Mouse (Mus musculus) adipocyte (in vitro differentiated cells): ENCODE results near the gene Slc38a9.
A peak's percentile ranks its signal among the peaks of the same experiment; 100 is the strongest.
"Not testable (repeated sequence)": the region's sequence is repeated elsewhere in the genome, so short reads cannot be mapped to it uniquely, and the experiment has no call there.

Experiments
- DNase-seq: peaks from one replicate; pipeline ENCODE4 v3.0.0-alpha.2; 2016; ENCODE audit warnings: low spot score

Gene Slc38a9

DNA sequence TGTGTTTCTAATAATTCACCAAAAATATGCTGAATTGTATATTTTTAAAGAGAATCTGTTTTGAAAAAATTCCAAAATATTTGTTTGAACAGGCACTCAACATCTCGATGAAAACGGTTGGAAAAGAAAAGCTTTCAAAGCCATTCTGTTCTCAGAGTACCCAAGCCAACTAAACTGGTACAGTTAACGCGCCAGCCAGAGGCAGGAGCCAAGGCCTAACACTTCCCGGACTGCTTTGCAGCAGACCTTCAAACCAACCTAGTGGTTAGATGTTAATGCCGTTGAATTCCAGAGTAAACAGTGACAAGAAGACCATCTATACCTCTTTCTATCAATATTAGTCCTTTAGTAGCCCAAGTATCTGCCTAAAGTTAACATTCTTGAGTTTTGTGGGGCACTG is 23.4 kb downstream of the Slc38a9 start:
- DNase-seq: no peak

DNA sequence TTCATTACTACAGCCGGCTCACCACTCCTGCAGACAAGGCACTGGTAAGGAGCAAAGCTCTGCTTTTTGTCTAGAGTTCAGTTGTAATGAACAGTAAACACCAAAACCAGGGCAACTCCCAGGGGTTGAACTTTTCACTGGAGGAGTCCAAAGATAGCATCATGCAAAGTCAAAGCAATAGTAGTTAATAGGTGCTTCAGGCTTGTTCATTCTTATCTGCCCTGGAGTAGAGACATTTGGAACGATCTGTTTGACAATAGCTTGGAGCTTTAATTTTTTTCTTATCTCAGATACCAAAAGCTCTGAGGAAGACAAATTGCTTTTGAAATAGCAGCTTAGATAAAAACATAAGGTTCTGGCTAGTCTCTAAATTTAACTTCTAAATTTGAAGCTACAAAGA is 25.6 kb downstream of the Slc38a9 start:
- DNase-seq: no peak

DNA sequence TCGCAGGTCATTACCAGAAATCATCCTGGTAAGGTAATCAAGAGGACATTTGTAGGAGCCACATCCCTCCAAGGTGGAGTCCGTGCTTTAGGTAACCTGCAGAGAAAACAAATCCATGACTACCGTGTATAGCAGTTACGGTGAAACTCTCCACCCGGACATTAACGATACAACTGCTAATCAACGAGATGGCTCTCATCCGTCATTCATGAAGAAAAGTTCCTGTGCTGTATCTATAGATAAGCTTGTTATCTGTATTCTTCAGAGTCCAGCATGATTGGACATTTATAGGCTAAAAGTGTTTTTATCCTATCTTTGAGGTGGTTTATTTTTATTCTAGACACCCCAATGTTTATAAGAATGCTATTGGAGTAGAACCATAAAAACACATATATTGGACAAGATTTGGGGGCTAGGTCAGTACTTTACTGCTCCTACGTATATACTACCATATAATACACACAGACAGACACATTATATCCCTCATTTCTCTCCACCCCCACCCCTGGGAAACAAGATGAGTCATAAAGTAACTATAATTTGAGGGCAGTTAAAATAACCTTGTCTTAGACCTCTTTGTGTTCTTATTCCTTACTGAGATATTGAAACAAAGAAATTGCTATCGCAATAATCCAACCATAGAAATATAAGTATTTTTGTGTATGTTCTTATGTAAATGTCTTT is 32.5 kb downstream of the Slc38a9 start:
- DNase-seq: no peak

DNA sequence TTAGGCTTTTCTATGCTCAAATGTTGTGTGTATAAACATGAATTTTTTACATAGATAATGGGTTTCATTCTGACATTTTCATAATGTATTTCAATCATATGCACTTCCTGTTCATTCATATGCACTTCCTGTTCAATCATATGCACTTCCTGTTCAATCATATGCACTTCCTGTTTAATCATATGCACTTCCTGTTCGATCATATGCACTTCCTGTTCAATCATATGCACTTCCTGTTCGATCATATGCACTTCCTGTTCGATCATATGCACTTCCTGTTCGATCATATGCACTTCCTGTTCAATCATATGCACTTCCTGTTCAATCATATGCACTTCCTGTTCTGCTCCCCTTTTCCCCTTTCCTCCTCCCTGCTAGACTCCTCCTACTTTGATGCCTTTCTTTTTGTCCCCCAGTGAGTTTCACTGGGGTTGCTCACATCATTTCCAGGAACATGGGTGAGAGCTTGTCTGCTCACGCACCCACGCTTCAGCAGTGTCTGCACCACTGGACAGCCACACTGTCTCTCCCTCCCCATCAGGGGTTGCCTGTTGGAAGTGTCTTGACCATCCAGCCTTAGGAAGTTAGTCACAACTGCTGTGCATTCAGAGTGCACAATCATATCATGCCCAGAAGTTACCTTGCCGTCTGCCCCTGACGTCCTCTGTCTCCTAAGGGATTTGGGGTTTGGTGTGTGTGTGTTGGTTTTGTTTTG is 35.1 kb downstream of the Slc38a9 start:
- no peak for DNase-seq

DNA sequence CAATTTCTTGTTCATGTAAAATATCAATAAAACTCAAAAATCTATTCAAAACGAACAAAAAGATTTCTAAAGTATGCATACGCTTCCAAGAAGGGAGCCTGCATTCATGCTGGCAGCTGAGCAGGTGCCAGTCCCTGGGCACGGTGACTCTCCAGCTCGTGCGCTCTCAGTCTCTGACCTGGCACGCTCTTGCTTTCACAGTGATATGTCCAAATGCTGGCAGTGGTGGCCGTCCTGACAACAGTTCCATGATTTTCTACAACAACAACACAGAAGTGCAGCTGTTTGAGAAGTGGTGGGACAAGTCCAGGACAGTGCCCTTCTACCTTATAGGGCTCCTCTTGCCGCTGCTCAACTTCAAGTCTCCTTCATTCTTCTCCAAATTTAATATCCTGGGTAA is 40.7 kb downstream of the Slc38a9 start:
- no peak for DNase-seq

DNA sequence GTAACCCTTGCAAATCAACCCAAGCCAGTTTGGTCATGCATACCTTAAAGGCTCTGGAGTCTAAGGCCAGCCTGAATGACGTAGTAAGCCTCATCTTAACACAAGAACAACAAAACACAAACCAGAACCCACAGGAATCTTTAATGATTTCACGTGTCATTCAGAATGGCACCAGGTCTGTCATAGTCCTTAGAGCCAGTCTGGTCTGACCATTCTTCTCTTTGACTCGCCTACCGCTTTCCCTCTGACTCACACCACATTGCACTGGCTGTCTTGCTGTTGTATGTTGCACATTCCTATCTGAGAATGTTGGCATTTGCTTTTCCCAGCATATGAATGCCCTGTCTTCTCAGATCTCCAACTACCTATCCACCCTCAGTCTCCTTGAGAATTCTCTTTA is 45.8 kb downstream of the Slc38a9 start:
- no peak for DNase-seq

DNA sequence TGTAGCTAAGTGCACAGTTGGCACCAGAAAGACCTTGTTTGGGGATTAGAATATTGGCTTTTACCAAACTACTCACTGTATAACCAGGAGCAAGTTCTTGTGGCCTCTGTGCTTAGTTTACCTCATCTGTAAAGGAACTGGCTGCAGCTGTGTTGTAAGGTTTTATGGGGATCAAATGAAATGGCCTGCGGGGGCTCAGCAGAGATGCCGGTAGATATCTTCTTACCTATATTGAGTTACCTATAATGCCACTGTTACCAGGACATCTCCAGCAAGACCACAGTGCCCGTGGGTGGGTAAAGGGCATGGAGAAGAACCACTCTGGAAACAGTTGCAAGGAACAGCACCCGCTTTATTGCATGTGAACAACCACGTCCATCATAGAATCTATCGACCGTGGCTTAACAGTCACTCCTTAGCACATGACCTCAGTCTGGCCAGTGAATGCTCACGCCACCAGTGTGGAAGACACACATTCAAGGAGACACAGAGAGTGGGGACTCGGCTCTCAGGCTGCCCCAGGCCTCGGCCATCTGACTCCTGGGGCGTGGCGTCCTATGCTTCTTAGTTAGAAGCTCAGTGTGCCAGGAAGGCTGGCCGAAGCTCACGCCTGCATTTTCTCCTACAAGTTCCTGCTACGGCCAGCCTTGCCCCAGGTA is 59.7 kb downstream of the Slc38a9 start:
- DNase-seq: no peak

DNA sequence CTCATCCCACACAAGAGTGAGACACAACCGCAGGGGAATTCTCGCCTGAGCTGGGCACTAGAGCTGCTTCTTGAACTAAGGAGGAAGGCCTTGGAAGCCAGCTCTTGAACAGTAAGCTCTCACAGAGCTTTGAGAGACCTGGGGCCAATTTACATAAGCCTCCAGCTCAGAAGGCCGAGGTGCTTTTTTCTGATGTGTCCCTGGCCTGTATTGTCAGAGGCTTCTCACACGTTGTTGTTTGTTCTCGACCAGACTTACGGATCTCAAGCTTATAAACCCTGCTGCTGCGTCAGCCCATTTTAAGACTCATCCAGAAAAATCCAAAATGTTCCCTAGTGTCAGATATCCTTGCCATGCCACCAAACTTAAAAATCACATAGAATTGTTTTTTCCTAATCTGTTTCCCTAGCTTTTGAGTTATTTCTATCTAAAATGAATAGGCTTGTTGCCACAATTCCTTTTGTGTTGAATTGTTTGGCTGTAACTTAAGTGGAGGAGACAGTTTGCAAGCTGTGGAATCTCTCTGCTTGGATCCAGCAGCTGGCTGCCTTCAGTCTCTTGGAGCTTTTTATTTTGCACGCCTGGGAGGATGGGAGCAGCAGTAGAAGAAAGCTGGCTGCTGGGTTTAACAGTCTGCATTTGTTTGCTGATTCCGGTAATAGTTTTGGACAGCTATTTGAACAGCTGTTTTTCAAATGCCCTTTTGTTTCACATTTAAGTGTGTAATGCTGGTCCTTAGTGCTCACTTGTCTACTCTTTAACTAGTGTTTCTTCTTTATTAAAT is 61.6 kb downstream of the Slc38a9 start:
- peak; percentile 13 for DNase-seq

DNA sequence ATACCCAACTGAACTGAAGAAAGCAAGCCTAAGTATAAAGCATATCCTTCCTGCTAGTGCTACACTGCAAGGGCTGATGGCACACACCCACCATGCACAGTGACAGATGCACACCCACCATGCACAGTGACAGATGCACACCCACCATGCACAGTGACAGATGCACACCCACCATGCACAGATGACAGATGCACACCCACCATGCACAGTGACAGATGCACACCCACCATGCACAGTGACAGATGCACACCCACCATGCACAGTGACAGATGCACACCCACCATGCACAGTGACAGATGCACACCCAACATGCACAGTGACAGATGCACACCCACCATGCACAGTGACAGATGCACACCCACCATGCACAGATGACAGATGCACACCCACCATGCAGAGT is 63.7 kb downstream of the Slc38a9 start:
- DNase-seq: not testable (repeated sequence)

DNA sequence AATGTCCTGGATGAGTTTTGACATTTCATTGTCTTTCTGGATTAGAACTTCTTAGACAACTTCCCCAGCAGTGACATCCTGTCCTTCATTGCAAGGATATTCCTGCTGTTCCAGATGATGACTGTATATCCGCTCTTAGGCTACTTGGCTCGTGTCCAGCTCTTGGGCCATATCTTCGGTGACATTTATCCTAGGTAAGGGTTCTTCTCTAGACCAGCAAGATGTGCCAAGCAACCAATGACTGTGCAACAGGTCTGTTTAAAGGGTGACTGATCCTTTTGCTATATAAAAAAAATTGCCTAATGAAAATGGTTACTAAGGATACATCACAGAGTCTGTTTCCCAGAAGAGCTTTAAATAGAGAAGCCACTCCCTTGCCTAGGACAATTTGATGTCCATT is 65.5 kb downstream of the Slc38a9 start:
- DNase-seq: peak; percentile 25

DNA sequence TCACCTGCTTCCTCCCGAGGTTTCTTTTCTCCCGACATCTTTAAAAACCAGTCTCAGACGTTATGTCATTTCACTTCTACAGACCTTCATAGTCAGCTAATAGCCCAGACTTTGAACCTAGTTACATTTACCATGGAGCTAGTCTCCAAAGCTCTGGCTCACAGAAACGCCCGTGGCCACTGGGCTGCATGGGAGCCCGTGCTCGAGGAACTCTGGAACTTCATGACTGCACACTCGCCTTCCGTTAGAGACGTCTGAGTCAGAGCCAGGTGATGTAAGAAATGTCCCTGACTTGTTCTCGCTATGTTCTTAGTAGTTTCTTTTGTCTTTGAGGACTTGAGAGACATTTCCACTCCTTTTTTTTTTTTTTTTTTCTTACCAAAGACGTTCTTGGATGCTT is 72.8 kb downstream of the Slc38a9 start:
- DNase-seq: no peak

DNA sequence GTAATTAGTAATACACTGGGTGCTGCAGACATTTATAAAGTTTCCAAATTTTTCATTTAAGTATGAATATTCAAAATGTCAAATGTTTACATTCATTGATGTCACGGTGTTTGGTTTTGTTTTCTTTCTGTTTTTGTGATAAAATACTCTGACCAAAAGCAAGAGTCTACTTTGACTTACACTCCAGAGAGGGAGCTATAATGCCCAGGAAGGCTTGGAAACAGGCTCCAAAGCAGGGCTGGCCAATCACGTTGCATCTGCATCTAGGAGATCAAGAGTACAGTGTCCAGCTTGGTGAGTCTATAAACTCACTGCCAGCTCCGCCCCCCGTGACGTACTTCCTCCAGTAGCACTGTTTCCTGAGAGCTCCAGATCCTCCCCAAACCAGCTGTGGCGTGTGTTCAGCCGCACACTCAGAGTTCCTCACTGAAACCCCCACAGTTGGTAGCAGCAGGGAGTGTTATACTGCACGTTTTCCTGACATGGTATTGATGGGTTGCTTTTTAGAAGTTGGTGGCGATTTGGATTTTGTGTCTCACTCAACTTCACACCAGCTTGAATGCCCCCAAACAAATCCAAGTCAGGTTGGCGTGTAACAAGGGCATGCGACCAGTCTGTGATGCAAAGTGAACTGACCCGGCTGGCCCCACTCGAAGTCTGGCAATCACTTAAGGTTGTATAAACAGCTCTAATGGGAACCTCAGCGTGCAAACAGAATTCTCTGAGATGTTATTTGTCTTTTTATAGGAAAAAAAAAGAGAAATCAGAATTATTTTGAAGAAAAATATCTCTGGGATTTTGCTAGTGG is 74.6 kb downstream of the Slc38a9 start:
- no peak for DNase-seq

DNA sequence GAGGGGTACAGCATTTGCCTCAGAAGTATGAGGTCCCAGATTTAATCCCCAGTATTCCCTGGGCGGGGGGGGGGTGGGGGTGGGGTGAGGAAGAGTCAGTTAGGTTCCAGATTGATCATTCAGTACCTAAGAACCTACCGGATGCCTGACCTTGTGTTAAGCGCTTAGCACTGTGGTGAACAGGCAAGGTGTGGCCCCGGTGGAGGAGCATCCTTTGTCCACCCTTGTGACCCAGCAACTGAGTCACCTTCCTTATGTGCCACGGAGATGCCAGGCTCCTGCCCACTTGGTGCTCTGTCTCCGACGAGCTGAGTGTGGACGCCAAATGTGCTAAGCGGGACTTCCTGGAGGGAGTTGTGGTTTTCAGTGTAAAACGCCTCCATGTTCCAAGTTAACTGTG is 75.9 kb downstream of the Slc38a9 start:
- DNase-seq: no peak

DNA sequence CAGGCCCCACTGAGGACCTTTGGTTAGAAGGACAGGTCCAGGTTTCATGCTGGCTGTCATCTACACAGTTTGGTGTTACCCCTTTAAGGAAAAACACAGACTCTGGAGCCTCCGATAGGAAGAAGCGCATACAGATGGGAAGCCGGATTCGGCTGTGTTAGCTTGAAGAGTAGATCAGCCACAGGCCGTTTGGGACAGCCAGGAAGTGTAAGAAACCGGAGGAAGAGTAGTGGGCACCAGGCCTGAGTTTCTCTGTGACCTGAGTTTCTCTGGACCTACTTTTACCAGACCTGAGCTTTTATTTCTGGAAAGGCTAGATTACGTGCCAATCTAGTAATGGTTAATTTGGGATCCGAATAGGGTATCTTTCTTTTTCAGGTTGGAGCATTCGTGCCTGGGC is 76.6 kb downstream of the Slc38a9 start:
- no peak for DNase-seq

DNA sequence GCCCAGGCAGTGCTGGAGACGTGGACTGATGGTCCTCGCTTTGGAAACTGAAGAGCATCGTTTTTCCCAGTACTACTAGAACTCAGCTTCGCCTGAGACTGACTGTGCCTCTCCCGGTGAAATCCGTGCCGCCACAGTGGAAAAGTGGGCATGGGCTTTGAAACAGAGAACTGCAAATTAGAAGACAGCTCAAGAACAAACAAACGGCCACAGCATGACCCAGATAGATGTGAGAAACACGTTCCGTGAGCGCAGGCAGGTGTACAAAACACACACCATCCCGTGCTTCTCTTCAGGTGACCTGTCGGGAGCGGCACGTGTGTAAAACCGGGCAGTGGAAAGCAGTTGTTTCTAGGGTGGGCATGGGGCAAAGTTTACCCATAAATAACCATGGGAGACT is 77.5 kb downstream of the Slc38a9 start:
- no peak for DNase-seq

DNA sequence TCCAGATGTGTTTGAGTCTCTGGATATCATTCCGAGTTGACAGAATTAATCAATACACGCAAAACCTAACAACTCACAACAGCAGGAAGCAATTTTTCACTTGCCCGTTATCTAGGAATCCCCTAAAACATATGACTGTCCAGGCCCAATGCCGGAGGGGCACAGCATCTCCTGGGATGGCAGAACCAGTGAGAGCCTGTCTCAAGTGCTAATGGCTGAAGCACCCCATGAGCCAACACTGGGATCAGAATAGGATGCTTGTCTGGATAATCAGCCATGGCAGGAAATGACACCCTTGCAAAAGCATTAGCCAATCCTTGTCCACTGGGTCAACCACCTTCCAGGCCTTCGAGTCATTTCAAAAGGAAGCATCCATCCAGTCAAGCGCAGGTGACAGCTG is 79.5 kb downstream of the Slc38a9 start:
- DNase-seq: no peak

DNA sequence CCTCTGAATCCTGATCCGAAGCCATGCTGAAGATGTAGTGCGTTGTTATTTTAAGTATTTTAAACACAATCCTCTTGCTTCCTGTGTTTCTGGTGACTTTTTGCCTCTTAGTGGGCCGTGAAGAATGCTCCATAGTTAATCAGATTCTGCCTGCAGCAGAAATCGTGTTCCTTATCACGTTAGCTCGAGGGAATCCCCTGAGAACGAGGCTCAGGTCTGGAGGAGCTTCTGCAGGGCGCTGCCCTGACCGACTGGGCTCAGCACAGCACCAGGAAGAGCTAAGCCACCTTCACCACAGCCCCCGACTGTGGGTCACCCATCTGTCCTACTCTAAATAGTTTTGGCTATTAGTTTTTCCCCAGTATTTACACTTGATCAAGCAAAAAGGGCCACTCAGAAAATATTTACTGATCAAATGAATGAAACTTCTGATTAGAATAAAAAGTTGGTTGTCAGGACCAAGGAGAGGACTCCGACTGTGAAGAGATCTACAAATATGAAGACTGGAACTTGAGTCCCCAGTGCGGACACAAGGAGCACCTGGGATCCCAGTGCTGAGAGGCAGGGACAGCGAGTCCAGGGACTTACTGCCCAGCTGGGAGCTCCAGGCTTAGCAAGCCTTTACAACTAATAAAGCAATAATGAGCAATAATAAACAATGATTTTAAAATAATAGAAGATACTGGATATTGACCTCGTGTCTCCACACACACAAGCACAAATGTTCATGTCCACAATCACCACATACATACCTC is 81.7 kb downstream of the Slc38a9 start:
- DNase-seq: no peak

DNA sequence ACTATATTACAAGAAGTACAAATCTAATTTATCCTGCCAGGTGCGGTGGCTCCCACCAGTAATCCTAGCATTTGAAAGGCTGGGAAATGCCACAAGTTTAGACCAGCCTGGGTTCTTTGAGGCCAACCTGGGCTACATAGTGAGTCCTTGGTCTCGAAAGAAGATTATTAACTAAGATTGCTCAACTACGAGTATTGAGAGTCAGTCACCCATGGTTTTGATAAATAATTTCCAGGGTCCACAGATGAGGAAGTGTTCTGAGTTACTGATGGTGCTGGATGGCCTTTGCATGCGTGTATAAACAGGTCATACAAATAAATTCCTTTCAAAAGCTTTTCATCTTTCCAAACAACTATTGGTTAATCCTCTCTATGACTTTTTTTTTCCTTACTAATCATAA is 83.1 kb downstream of the Slc38a9 start:
- DNase-seq: no peak

DNA sequence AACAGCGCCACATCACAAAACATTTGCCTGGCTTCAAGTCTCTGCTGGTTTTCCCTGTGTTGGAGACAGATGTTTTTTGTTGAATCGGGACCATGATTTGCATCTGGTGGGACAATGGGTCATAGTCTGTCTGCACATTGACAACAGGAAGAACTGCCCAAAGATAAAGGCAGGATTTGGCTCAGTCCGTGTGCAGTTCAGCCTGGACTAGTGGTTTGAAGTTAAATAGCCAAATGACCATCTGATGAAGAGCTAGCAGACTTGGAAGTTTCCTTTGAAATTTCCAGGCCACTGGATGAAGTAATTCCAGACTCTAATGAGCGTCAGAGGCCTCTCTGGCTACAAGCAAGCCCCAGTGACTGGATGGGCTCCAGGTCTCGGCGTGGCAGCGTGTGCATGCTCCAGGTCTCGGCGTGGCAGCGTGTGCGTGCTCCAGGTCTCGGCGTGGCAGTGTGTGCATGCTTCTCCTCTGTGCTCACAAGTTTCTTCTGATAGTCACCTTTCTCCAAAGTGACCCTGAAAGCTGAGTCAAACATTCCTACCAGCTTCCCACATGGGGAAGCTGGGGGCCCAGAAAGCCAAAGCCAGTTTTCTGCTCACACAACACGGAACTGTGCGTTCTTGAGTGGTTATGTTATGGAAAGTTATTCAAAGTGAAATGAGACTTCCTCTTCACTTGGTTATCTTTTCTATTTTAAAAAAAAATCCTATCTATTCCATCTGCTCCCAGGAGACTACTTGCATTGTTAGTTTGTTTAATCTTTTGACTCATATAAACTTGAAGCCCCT is 83.7 kb downstream of the Slc38a9 start:
- DNase-seq: no peak
